Mouse (Mus musculus) spleen, adult 2 months (tissue): ENCODE results near the gene Pfn1. TPM values are rescaled to one million over a fixed set of nuclear protein-coding genes. Genes with fewer than 3 reads are reported as not detected.

ENCODE experiments used
- DNase-seq, 2 experiments: peaks; one replicate each; pipeline versions ENCODE4 v3.0.0 to v3.0.0-alpha.2; 2012 to 2021; ENCODE audit warnings: low spot score in 2 of 2, low read depth in 1 of 2
- H3K27ac ChIP-seq: fragments of 200-500 bp; 2 replicates; pipeline ENCODE4 v1.5.1; 2012; ENCODE audit warnings: low read length, inconsistent platforms; ENCODE audit not compliant: insufficient read depth
- H3K27me3 ChIP-seq: fragments of 200-500 bp; 2 replicates; pipeline ENCODE4 v1.6.1; 2012; ENCODE audit warnings: mild to moderate bottlenecking, moderate library complexity, low read length, inconsistent platforms; ENCODE audit not compliant: control insufficient read depth, insufficient read depth
- H3K36me3 ChIP-seq: fragments of 200-500 bp; 2 replicates; pipeline ENCODE4 v1.6.1; 2012; ENCODE audit warnings: mild to moderate bottlenecking, low read length, inconsistent platforms; ENCODE audit not compliant: control insufficient read depth, insufficient read depth
- H3K4me1 ChIP-seq: fragments of 200-500 bp; 2 replicates; pipeline ENCODE4 v1.6.1; 2011; ENCODE audit warnings: inconsistent platforms; ENCODE audit not compliant: control insufficient read depth, insufficient read depth, insufficient read length
- H3K4me3 ChIP-seq: fragments of 200-500 bp; 2 replicates; pipeline ENCODE4 v1.5.1; 2011; ENCODE audit warnings: mild to moderate bottlenecking, inconsistent platforms; ENCODE audit not compliant: insufficient read depth, insufficient read length; ENCODE audit errors: extremely low read depth
- CTCF ChIP-seq: fragments of 200-500 bp; IDR thresholded peaks from 2 replicates; pipeline ENCODE4 v1.5.1; 2011; ENCODE audit warnings: mild to moderate bottlenecking, inconsistent platforms; ENCODE audit not compliant: insufficient read depth, insufficient read length, insufficient replicate concordance; ENCODE audit errors: extremely low read depth
- POLR2A ChIP-seq: fragments of 200-500 bp; IDR thresholded peaks from 2 replicates; pipeline ENCODE4 v1.6.1; 2011; ENCODE audit warnings: low read depth, low read length, inconsistent platforms
- WGBS: fragments of 180-500 bp; shearing (Covaris S2); methylation state at CpG from one replicate; pipeline ENCODE4 v1.1.7; 2018; 5-methylcytosine and 5-hydroxymethylcytosine counted together
- polyA plus RNA-seq: library from polyadenylated mRNA; depleted of rRNA; stranded (reverse); fragments of >200 nt; gene quantifications from 2 replicates; pipeline ENCODE4 v1.2.3, GENCODE M21; 2012

The Pfn1 gene
- polyA plus RNA-seq, 1 experiment: 2,122 TPM

DNA sequence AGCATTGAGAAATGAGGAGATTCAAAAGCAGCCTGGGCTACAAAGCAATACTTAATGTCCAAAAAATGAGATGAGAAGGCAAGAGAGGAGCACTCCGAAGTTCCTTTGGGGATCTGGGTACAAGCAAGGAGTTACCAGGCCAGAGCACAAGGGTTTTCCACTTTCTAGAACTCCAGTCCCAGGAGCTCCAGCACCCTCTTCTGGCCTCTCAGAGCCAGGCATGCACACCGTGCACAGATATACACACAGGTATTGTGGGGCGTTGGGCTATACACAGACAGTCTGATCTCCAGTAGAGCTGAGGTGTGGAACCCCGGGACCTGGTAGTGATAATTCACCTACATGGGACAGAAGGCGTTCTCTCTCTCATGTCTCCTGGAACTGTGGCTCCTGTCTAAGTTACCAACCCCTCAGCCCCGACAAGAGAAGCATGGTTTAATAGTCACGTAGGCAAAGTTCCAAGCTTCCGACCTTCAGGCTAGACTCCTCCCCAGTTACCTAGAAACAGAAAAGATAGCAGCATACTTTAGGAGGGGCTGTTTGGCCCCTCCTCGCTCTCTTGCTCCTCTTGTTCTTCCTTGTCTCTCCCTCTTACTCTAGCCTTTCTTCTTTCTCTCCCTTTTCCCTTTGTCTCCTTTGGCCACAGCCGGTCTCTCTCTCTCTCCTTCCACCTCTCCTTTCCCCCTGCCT is 31.2 kb downstream of the Pfn1 start:
- Histone ChIP-seq H3K4me3 (no peak overlapping the region), H3K4me1 (no peaks in the 10 kb centered on the region), H3K36me3 (no peaks in the 10 kb centered on the region), H3K27me3 (no peaks in the 10 kb centered on the region), H3K27ac (no peak overlapping the region)
- WGBS: 93% methylated on average over 10 of the region's 10 CpGs
- DNase-seq: no peak
- TF ChIP-seq POLR2A (no peak), CTCF (no peak)

DNA sequence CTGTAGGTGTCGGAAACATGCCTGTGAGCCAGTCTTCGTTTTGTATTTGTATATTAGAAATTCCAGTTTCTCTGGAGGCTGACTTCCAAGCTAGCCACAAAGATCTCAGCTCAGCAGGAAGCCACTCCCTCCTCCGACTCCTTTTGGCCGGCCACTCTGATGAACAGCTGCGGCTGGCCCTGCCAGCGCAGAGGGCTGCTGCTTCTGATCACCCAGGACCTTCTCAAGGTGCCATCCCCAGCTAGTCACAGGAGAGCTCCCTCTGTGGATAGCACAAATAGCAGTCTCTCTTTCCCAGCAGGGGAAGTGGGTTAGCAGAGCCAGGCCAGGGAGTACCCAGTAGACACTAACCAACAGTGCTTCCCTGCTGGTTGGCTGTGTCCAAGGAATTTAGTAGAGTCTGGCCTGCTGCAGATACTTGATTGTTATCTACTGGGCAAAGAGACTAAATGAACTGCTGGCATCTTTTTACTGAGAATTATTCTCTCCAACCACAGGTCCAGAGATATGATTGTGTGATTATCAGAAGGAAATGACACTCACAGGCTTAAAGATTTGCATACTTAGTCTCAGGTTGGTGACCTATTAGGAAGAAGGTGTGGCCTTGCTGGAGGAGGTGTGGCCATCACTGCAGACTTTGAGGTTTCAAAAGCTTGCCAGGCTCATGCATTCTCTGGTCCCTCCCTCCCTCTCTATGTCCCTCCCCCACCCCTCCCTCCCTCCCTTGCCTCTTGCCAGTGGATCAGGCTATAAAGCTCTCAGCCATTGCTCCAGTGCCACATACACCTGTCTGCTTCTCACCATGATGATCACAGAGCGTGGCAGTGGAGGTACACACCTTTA is 32.3 kb downstream of the Pfn1 start:
- H3K4me3 ChIP-seq: no peak overlapping the region
- no peaks in the 10 kb centered on the region for H3K36me3 ChIP-seq
- WGBS: 86% methylated on average over 7 of the region's 7 CpGs
- DNase-seq: no peak
- H3K27ac ChIP-seq: no peak overlapping the region
- H3K27me3 ChIP-seq: no peaks in the 10 kb centered on the region
- H3K4me1 ChIP-seq: no peaks in the 10 kb centered on the region
- TF ChIP-seq POLR2A (no peak), CTCF (no peak)

DNA sequence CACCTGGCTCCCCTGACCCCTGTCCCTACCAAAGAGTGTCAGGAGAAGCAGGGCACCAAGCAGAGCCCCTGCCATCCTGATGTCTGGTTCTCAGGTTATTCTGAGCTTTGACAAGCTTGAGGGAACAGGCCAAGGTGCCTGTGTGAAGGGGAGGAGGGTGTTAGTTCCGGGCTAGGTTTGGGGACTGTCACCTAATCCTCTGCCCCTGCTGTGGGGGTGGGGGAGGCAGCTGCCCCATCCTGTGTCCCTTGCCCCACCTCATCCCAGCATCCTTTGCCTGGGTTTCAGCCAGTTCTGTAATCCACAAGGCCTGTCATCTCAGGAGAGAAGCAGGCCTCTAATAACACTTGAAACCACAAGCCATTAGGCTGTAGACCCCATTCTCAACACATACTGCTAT is 35.3 kb downstream of the Pfn1 start, which contains the start of gene Chrne:
Chrne (minus strand) TSS at position 116 of the 400 bp plus-strand sequence.
- no peak for DNase-seq
- Histone ChIP-seq H3K4me3 (no peak within 1 kb of the TSS), H3K36me3 (no peaks in the 10 kb centered on the region), H3K27ac (no peak within 1 kb of the TSS), H3K4me1 (peaks cover 8% of the 10 kb centered on the region; the same call in 1 of the 2 replicates), H3K27me3 (no peaks in the 10 kb centered on the region)
- WGBS: 93% methylated on average over 1 of the region's 1 CpGs
- TF ChIP-seq CTCF: no peak
- no peak for TF ChIP-seq POLR2A

DNA sequence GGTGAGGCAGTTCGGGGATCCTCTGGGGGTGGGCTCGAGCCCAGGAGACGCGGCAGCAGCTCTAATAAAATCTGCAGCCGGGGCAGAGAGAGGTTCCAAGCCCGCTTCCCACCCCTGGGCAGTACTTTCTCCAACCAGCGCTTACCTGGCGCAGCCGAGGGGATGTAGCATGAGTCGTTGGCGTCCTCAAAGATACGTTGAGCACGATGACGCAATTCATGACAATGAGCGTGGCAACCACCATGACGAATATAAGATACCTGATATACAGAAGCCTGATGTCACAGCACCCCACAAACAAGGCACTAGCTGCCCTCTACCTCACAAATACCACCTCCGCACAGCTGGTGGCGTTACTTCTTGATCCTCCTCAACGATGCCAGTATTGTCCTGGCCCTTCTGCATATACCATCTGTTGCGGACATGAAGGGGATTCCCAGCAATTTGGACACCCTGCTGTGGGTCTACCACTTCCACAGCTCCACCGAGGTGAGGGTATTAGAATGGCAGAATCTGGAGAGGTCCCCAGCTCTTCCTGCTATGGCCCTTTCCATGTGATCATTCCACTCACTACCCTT is 38.8 kb downstream of the Pfn1 start, which contains the start of gene 4930544D05Rik:
4930544D05Rik (plus strand) TSS at position 333 of the 578 bp plus-strand sequence.
- peaks cover 8% of the 10 kb centered on the region for H3K36me3 ChIP-seq
- H3K27ac ChIP-seq: peak within 1 kb of the TSS; percentile 41
- 16% methylated on average over 21 of the region's 21 CpGs for WGBS
- DNase-seq: no peak
- H3K27me3 ChIP-seq: no peaks in the 10 kb centered on the region
- TF ChIP-seq CTCF (no peak), POLR2A (no peak)
- peak within 1 kb of the TSS; percentile 53 for H3K4me3 ChIP-seq
- peaks cover 8% of the 10 kb centered on the region; the same call in 1 of the 2 replicates for H3K4me1 ChIP-seq

DNA sequence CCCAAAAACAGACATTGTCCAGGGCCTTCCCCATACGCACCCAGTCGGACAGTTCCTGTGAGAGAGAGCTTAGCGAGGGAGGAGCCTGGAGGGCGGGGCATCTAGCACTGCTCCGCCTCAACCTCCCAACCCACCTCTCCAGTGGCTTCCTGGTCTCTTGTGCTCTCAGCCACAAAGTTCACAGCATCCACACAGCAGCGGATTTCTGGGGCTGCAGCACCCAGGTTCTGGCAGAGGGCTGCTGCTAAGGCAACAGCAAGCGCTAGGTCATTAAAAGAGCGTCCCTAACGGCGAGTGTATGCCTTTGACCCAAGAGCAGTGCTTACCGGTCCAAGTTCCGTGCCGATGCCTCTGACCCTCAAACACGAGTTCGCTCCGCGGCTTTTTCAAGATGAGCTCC is 39.4 kb downstream of the Pfn1 start:
- H3K36me3 ChIP-seq: peaks cover 10% of the 10 kb centered on the region
- peak overlapping the region; percentile 41 for H3K27ac ChIP-seq
- H3K27me3 ChIP-seq: no peaks in the 10 kb centered on the region
- peak overlapping the region; percentile 53 for H3K4me3 ChIP-seq
- WGBS: under 1% methylated on average over 17 of the region's 17 CpGs
- TF ChIP-seq POLR2A (peak; percentile 33), CTCF (no peak)
- peaks cover 8% of the 10 kb centered on the region; the same call in 1 of the 2 replicates for H3K4me1 ChIP-seq
- DNase-seq: peak; percentile 56 to 74

DNA sequence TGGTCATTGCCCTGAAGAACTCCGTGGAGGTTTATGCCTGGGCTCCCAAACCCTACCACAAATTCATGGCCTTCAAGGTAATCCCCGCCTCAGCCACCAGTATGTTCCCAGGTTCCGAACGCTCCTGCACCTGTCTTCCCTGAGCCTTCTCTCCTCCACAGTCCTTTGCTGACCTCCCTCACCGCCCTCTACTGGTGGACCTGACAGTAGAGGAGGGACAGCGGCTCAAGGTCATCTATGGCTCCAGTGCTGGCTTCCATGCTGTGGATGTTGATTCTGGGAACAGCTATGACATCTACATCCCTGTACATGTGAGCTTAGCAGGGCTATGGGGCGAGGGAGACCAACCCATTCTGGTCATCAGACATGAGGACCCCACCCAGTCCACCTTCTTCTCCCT is 41.9 kb downstream of the Pfn1 start:
- WGBS: 96% methylated on average over 7 of the region's 7 CpGs
- Histone ChIP-seq H3K27me3 (no peaks in the 10 kb centered on the region), H3K4me3 (no peak overlapping the region), H3K36me3 (peaks cover 27% of the 10 kb centered on the region), H3K27ac (no peak overlapping the region), H3K4me1 (peaks cover 8% of the 10 kb centered on the region; the same call in 1 of the 2 replicates)
- TF ChIP-seq POLR2A: no peak
- no peak for TF ChIP-seq CTCF
- no peak for DNase-seq

DNA sequence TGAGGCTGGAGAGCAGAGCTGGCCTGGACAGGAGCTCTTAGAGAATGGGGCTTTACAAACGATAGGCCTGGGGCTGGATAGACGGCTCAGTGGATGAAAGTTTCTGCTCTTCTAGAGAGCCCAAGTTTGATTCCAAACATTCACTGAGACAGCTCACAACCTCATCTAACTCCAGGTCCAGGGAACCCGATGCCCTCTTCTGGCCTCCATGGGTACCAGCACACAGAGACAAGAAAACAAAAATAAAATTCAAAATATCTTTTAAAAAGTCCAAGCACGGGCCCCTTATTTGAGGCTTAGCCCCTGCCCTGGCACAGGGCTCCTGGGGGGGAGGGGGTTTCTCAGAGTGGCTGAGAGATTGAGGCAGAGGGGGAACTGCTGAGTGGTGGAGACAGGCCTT is 43.7 kb downstream of the Pfn1 start:
- no peak overlapping the region for H3K4me3 ChIP-seq
- peaks cover 38% of the 10 kb centered on the region for H3K36me3 ChIP-seq
- H3K4me1 ChIP-seq: peaks cover 8% of the 10 kb centered on the region; the same call in 1 of the 2 replicates
- TF ChIP-seq CTCF (no peak), POLR2A (no peak)
- no peak for DNase-seq
- H3K27me3 ChIP-seq: no peaks in the 10 kb centered on the region
- WGBS: 92% methylated on average over 4 of the region's 4 CpGs
- no peak overlapping the region for H3K27ac ChIP-seq
